Mouse (Mus musculus) liver, embryonic 14.5 days (tissue): ENCODE results near the gene Pdxdc1. TPM values are rescaled to one million over a fixed set of nuclear protein-coding genes. Genes with fewer than 3 reads are reported as not detected.
A peak's percentile ranks its signal among the peaks of the same experiment; 100 is the strongest.

ENCODE experiments used
- ATAC-seq: fragments of 200-750 bp; cut with Nextera tagmentation; 2 replicates; pipeline ENCODE4 v1.8.0; 2017; ENCODE audit warnings: moderate number of reproducible peaks, mild to moderate bottlenecking, moderate library complexity; ENCODE audit not compliant: insufficient read depth
- DNase-seq, 3 experiments: peaks; one replicate each; pipeline ENCODE4 v3.0.0-alpha.2; 2012 to 2013; ENCODE audit warnings: low read depth in 3 of 3, low spot score in 3 of 3
- H3K27ac ChIP-seq: fragments of 300-500 bp; sonication (generic); 2 replicates; pipeline ENCODE4 v1.5.1; 2014; ENCODE audit warnings: moderate library complexity, mild to moderate bottlenecking, control low read depth, inconsistent platforms
- H3K27me3 ChIP-seq: fragments of 300-500 bp; sonication (generic); 2 replicates; pipeline ENCODE4 v1.6.1; 2014; ENCODE audit warnings: mild to moderate bottlenecking, low read length, moderate library complexity; ENCODE audit not compliant: control insufficient read depth, insufficient read depth
- H3K36me3 ChIP-seq: fragments of 300-500 bp; sonication (generic); replicated peaks from 2 replicates; pipeline ENCODE4 v1.6.1; 2014; ENCODE audit warnings: low read depth; ENCODE audit not compliant: control insufficient read depth, insufficient read depth
- H3K4me1 ChIP-seq, 2 experiments: fragments of 200-500 bp in 1 of 2; fragments of 300-500 bp in 1 of 2; sonication (generic) in 1 of 2; replicated peaks; 2 replicates each; pipeline ENCODE4 v1.6.1; 2012 to 2014; ENCODE audit warnings: antibody characterized with exemption in 1 of 2, inconsistent platforms in 1 of 2, low read length in 1 of 2; ENCODE audit not compliant: control insufficient read depth in 2 of 2, insufficient read depth in 2 of 2
- H3K4me2 ChIP-seq: fragments of 300-500 bp; sonication (generic); 2 replicates; pipeline ENCODE4 v1.6.1; 2014; ENCODE audit warnings: low read depth, mild to moderate bottlenecking, control low read depth, moderate library complexity
- H3K4me3 ChIP-seq, 2 experiments: fragments of 200-500 bp in 1 of 2; fragments of 300-500 bp in 1 of 2; sonication (generic) in 1 of 2; 2 replicates each; pipeline ENCODE4 v1.5.1; 2012 to 2014; ENCODE audit warnings: low read depth in 2 of 2, low read length in 2 of 2, mild to moderate bottlenecking in 2 of 2, control low read depth in 1 of 2, inconsistent platforms in 1 of 2, moderate library complexity in 1 of 2; ENCODE audit not compliant: insufficient read depth in 1 of 2
- H3K9ac ChIP-seq: fragments of 300-500 bp; sonication (generic); replicated peaks from 2 replicates; pipeline ENCODE4 v1.6.1; 2014; ENCODE audit warnings: mild to moderate bottlenecking, control low read depth, moderate library complexity
- H3K9me3 ChIP-seq: fragments of 300-500 bp; sonication (generic); 2 replicates; pipeline ENCODE4 v1.6.1; 2016; ENCODE audit warnings: low read length, mixed read lengths; ENCODE audit not compliant: control insufficient read depth
- CTCF ChIP-seq: IDR thresholded peaks from 2 replicates; pipeline ENCODE4 v1.5.1; 2016; ENCODE audit warnings: antibody characterized with exemption, low read depth, control low read depth
- EP300 ChIP-seq: IDR thresholded peaks from 2 replicates; pipeline ENCODE4 v1.6.1; 2016; ENCODE audit warnings: antibody characterized with exemption, low read depth
- WGBS: fragments of 180-500 bp; shearing (Covaris S2); extraction: QIAGEN DNeasy Blood & Tissue Kit; methylation state at CpG from one replicate; pipeline ENCODE4 v1.1.7; 2014; ENCODE audit not compliant: insufficient replicate concordance; 5-methylcytosine and 5-hydroxymethylcytosine counted together
- polyA plus RNA-seq, 2 experiments: library from polyadenylated mRNA; depleted of rRNA in 1 of 2; stranded (reverse) in 1 of 2; unstranded in 1 of 2; fragments of >200 nt; fragmentation: Nextera tagmentation in 1 of 2; extraction: Ambion mirVana in 1 of 2; gene quantifications; 2 replicates each; pipeline versions ENCODE4 v1.2.1 to v1.2.3; 2012 to 2014

Pdxdc1 gene
- polyA plus RNA-seq, 2 experiments: 16.3 to 21.7 TPM

DNA sequence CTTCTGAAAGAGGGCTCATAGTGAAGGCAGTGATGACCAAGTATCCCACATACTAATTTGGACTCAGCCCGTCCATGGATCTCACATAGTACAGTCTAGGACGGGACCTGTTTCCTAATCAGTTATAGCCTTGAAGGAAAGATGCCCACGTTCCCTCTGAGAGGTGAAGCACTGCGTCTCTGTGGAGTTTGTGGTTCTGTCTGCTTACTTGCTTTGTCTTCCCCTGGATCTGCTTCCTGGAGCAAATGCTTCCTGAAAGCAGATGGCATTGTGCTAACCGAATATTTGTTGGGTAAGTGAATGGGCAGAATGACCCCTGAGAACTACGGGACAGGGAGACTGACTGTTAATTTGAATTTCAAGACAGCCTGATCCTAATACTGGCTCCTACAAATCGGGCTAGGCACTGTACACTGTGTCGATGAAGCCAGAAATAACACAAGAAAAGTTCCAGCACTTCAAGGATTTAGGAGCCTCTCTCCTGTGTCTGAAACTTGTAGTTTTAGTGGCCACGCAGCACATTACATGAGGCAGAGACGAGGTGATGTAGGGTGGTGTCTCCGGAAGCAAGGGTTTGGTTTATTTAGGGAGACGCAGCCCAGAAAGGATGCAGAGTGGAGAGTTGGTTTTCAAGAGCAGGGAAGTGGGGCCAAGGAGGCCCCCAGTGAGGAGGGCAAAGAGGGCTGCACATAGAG is 83.0 kb downstream of the Pdxdc1 start:
- H3K4me1 ChIP-seq: peaks cover 3 to 20% of the 10 kb centered on the region in 2 experiments; a peak in 3 of 4 replicates
- peak overlapping the region; percentile 60 to 74 for H3K4me3 ChIP-seq
- TF ChIP-seq EP300 (no peak), CTCF (no peak)
- peaks cover 3% of the 10 kb centered on the region; the same call in 1 of the 2 replicates for H3K36me3 ChIP-seq
- H3K9me3 ChIP-seq: no peaks in the 10 kb centered on the region
- H3K27ac ChIP-seq: no peak overlapping the region
- peak overlapping the region; percentile 79 for H3K4me2 ChIP-seq
- ATAC-seq (no peak), DNase-seq (no peak)
- no peaks in the 10 kb centered on the region for H3K27me3 ChIP-seq
- 24% methylated on average over 12 of the region's 12 CpGs for WGBS
- peak overlapping the region; percentile 60 for H3K9ac ChIP-seq

DNA sequence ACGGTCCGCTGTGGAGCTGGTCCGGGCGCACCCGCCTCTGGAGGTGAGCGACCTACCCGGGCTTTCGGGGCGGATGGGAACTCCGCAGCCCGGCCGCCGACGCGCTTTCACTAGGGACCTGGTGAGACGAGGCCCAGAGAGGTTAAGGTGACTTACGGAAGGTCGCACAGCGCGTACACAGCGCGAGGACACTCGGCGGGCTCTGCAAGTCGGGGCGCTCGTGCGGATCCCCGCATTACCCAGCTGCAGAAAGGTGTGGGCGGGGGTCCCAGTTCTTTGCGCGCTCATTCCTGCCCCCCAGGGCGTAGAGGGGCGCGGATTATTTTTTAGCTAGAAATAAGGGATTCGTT is 83.6 kb downstream of the Pdxdc1 start:
- Histone ChIP-seq H3K36me3 (peaks cover 5% of the 10 kb centered on the region; the same call in 1 of the 2 replicates), H3K9ac (peak overlapping the region; percentile 60), H3K4me3 (peak overlapping the region; percentile 60 to 74), H3K4me2 (peak overlapping the region; percentile 79), H3K27ac (no peak overlapping the region), H3K27me3 (no peaks in the 10 kb centered on the region), H3K4me1 (peaks cover 3 to 20% of the 10 kb centered on the region in 2 experiments; a peak in 3 of 4 replicates), H3K9me3 (no peaks in the 10 kb centered on the region)
- DNase-seq: no peak
- ATAC-seq: peak; percentile 68
- TF ChIP-seq EP300 (no peak), CTCF (no peak)
- under 1% methylated on average over 36 of the region's 36 CpGs for WGBS

DNA sequence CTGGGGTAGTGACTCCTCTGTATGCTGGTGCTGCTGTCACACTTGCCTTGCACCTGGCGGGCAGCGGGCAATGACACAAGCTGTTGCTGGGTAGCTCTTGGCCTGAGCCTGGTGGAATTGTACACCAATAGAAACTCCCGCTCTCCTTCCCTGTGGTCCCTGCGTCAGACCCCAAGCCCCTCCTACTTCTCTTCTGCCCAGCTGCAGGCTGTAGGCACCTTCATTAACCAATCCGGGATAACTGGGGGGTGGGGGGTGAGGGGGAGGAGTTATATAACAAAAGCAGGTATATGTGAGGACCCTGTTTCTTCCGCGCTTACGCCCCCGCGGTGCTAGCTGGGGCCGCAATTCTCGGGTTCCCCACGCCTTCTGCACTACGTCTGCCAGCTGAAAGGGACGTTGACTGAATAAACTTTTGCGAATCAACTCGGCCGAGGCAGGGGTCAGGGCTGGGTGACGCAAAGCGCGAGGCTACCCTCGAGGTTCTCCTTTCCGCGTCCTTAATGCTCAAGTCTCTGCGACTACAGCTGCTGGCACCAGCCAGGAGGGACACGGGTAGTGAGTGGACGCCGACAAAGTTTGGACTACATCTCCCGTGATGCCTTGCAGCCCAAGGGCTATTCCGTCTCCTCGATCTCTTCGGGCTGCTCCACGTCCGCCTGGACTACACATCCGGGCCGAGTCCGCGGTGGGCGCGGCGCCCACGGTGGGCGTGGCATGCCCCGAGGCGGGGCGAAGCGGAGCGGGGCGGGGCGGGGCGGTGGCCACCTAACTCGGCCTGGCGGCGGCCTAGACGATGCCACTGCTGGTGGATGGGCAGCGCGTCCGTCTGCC is 84.2 kb downstream of the Pdxdc1 start, which contains the start of gene Ntan1:
Ntan1 (plus strand) TSS at position 286 of the 834 bp plus-strand sequence.
- 0% methylated on average over 58 of the region's 58 CpGs for WGBS
- TF ChIP-seq CTCF: no peak
- no peak for TF ChIP-seq EP300
- Histone ChIP-seq H3K27ac (peak within 1 kb of the TSS; percentile 1; the same call in 1 of the 2 replicates), H3K36me3 (peaks cover 5% of the 10 kb centered on the region; the same call in 1 of the 2 replicates), H3K9me3 (no peaks in the 10 kb centered on the region), H3K4me1 (peaks cover 3 to 20% of the 10 kb centered on the region in 2 experiments; a peak in 3 of 4 replicates), H3K4me2 (peak within 1 kb of the TSS; percentile 79), H3K9ac (peak within 1 kb of the TSS; percentile 60), H3K4me3 (peak within 1 kb of the TSS; percentile 60 to 82), H3K27me3 (no peaks in the 10 kb centered on the region)
- DNase-seq (peak; percentile 86 to 90 (median 87)), ATAC-seq (peak; percentile 96)

DNA sequence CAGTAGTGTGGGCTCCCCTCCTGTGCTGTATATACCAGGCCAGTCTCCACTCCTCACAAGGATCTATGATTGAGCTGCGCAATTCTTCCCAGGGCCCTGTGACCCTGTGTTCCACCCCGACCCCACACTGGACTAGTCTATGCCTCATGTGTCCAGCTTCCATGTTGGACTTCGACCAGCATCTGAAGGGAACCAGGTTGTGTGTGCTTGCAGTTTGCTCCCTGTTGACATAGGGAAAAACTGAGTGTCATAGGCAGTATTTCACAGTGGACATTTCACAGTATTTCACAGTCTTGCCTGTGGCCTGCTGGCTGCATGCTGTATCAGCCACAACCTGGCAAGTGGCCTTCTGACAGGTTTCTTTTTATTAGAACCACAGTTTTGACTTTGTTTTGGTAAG is 89.7 kb downstream of the Pdxdc1 start:
- WGBS: 73% methylated on average over 3 of the region's 3 CpGs
- Histone ChIP-seq H3K9me3 (no peaks in the 10 kb centered on the region), H3K27ac (no peak overlapping the region), H3K4me2 (no peak overlapping the region), H3K27me3 (no peaks in the 10 kb centered on the region), H3K4me1 (peaks cover 0 to 2% of the 10 kb centered on the region in 2 experiments; a peak in 1 of 4 replicates), H3K36me3 (peaks cover 41% of the 10 kb centered on the region), H3K4me3 (no peak overlapping the region), H3K9ac (no peak overlapping the region)
- DNase-seq (no peak), ATAC-seq (no peak)
- TF ChIP-seq EP300: no peak
- no peak for TF ChIP-seq CTCF

DNA sequence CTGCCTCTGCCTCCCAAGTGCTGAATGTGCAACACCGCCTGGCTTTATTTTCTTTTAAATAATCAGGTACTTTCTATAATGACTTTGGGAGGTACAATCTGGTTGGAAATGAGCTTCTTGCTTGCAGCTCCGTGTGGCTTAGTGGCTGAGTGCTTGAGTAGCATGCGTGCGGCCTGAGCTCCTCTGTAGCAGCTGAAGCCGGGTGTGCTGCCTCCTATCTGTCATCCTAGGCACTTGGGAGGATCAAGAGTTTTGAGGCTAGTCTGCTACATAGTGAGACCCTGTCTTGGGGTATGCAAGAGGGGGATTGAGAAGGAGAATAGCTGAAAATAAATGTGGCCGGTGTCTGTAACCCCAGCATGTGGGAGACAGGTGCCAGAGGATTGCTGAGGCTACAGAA is 90.8 kb downstream of the Pdxdc1 start:
- ATAC-seq: no peak
- 79% methylated on average over 6 of the region's 6 CpGs for WGBS

More for the DNA sequence above, 90.8 kb downstream of the Pdxdc1 start:
- Histone ChIP-seq H3K9ac (no peak overlapping the region), H3K27me3 (no peaks in the 10 kb centered on the region), H3K9me3 (no peaks in the 10 kb centered on the region), H3K27ac (no peak overlapping the region), H3K36me3 (peaks cover 41% of the 10 kb centered on the region), H3K4me3 (no peak overlapping the region), H3K4me1 (no peaks in the 10 kb centered on the region), H3K4me2 (no peak overlapping the region)
- DNase-seq: no peak
- 0 out of 2 replicates have a peak, but pooled peaks have one; percentile 16 for TF ChIP-seq CTCF
- TF ChIP-seq EP300: no peak
